Mouse (Mus musculus): ENCODE measurements around the gene Emc1. TPM values are rescaled to one million over a fixed set of nuclear protein-coding genes. Genes with fewer than 3 reads are reported as not detected.
"Not testable (repeated sequence)": the region's sequence is repeated elsewhere in the genome, so short reads cannot be mapped to it uniquely, and the experiment has no call there.

The Emc1 gene
- total RNA-seq, 2 experiments from 2014 or later: 8.0 to 42.7 TPM

DNA sequence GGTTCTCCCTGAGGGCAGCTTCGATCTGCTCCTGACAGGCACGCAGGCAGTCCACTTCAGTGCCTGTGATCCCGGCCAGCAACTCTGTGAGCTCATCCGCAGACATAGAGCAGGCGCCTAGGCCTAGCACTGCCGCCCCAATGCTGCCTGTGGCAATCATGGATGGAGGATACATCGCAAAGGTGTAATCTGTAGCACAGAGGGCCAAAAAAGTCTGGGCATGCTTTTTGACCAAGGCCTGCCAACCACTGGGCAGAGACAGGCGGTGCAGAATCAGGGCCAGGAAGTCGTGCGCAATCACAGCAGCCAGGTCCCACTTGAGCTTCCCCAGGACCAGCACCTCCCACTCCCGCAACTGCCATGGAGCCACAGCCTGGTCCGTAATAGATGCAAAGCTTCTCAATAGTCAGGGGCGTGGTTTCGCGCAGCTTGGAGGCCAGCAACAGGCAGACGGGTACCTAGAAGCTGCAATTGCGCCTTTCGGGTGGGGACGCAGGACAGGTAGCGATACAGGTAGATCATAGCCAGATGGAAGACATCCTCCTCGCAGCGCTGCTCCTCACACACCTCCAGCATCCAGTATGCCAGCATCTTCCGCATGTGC is 6.9 kb upstream of the Emc1 start:
- ATAC-seq (replicated peaks; ENCODE audit: low FRiP score, poor library complexity, severe bottlenecking): peak; percentile 58

DNA sequence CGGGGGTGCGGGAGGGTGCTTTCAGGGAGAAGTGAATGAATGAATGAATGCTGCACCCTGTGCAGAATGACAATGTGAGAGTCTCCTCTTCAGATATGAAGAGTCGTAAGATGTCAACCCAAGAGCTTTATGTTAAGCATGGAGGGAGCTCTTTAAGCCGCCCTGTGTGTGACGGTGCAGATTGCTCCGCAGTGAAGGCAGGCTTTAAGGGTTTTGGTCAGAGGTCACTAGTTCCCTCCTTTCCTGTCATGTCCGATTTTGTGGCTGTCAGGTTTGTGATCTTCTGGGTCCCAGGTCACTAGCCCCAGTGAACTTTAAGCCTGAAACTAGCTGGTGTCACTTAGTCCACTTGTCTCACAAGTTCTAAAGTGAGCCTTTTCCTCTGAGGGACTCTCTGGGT is 445 bp downstream of the Emc1 start:
- ATAC-seq (replicated peaks; ENCODE audit: low FRiP score, poor library complexity, severe bottlenecking): peak; percentile 55

DNA sequence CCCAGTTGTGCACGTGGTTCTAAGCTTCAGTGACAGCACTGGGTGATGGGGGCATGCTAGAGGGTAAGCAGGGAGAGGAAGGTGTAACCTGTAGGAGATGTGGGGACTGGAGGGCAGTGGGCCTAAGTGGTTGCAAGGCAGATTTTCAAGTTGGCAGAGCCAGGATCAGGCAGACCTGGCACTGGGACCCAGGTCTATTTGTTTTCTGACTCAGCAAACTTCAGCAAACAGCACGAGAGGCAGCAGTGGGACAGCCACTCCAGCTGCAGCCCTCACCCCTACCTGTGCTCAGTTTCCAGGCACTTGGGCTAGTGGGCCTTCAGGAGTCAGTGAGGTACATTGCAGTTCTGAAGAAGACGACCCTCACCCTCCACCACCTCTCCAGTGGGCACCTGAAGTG is 4.8 kb downstream of the Emc1 start:
- ATAC-seq (replicated peaks; ENCODE audit: low FRiP score, poor library complexity, severe bottlenecking): no peak

DNA sequence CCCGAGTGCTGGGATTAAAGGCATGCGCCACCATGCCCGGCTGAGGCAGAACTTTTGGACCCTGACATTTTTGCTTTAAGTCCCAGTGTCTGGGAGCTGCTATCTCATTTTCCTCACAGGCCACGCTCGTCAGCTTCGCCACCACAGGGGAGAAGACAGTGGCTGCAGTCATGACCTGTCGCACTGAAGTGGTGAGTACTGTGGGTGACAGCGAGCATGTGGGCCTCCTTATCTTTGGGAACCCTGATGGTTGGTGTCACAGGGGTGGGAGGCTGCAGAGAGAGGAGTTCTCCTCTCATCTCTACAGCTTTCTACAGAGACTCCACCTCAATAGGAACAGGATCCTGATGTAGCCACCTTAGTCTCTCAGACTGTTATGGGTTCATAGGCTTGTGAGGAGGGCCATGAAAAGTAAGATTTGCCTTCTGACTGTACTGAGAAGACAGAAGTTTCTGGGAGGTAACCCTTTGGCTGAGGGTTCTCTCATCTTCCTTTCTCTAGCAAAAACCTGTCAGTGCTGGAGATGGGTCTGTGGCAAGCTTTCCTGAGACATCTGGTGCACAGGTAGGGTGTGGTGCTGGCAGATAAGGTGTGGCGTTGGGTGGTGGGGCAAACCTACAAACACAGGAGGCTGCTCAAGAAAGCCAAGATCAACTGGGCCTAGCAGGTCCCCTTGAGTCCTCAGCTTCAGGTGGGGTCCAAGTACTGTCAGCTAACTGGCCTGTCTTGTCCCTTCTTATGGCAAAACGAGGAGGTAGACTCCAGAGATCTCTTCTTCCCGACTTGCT is 8.6 kb downstream of the Emc1 start:
- ATAC-seq (replicated peaks; ENCODE audit: low FRiP score, poor library complexity, severe bottlenecking): peak; percentile 60; the same call in 1 of the 2 replicates

DNA sequence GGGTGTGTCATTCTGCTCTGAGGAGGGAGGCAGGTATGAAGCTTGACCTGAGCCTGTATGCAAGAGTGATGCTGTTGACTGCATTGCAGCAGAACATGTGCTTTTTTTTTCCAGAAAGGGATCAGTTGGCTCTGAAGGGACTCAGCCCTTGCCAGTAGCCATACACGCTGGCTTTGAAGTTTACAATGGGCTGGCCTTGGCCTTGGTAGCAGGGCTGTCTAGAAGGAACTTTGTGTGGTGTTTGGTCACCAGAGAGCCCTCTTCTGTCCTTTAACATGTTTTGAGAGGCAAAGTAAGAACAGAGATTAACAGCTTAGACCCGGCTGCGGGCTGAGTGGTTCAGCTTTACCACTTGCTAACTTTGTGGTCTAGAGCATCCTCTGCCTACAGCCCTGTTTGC is 14.9 kb downstream of the Emc1 start:
- ATAC-seq (replicated peaks; ENCODE audit: low FRiP score, poor library complexity, severe bottlenecking): no peak

DNA sequence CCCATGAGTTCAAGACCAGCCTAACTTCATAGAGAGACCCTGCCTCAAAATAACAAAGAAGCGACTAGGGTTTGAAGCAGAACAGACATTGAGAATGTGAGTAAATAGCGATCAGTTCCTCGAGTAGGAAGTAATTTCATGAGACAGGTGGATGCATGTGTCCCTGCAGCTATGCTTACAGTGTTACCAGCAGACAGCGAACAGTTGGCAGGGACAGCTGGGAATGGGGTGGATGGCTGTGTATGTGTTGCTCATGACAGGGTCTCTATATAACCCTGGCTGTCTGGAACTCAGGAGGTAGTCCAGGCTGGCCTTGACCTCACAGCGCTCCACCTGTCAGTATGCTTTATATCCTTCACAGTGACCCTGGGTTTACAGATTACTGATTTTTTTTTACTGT is 15.7 kb downstream of the Emc1 start:
- ATAC-seq (replicated peaks; ENCODE audit: low FRiP score, poor library complexity, severe bottlenecking): no peak

DNA sequence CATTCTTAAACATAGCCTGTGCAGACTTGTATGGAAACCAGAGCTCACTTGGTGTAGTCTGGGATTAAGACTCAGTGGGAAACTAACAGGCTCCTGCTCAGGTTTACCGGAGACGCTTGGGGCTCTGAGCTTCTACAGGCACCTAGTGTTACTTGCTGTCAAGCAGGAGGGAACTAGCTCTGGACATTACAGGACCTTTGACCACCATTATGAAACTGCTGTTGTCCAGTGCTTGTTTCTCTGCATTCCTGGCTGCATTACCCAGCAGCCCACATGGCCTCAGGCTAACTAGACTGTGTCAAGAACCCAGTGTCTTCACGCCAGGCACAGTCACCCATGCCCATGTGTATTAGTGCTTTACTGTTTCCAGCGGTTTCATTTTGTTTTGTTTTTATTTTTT is 20.7 kb downstream of the Emc1 start:
- ATAC-seq (replicated peaks; ENCODE audit: low FRiP score, poor library complexity, severe bottlenecking): no peak

DNA sequence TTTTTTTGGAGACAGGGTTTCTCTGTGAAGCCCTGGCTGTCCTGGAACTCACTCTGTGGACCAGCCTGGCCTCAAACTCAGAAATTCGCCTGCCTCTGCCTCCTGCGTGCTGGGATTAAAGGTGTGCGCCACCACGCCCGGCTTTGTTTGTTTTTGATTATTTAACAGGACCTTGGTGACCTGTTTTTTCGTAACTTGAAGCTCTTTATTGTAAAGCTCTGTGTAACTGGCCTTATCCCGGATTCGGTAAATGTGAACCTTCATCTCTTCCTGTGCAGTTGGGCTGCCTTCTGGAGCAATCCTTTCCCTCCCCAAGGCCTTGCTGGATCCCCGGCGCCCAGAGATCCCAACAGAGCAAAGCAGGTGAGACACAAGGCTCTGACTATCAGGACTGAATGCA is 21.1 kb downstream of the Emc1 start:
- ATAC-seq (replicated peaks; ENCODE audit: low FRiP score, poor library complexity, severe bottlenecking): no peak

DNA sequence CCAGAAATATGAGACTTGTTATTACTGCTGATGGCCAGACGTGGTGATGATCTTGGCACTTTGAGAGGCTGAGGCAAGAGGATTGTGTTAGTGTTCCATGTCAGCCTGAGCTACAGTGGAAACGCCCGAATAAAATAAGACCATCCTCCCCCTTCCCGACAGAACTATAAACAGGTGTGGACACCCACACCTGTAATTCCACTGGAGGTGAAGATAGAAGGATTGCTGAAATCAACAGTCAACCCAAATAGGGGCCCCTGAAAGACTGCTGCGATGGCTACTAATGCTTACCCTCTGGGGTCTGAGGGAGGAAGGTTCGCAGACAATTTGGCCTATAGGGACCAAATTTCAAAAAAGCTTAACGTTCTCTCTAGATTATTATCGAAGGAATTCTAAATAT is 27.3 kb downstream of the Emc1 start:
- ATAC-seq (replicated peaks; ENCODE audit: low FRiP score, poor library complexity, severe bottlenecking): no peak

DNA sequence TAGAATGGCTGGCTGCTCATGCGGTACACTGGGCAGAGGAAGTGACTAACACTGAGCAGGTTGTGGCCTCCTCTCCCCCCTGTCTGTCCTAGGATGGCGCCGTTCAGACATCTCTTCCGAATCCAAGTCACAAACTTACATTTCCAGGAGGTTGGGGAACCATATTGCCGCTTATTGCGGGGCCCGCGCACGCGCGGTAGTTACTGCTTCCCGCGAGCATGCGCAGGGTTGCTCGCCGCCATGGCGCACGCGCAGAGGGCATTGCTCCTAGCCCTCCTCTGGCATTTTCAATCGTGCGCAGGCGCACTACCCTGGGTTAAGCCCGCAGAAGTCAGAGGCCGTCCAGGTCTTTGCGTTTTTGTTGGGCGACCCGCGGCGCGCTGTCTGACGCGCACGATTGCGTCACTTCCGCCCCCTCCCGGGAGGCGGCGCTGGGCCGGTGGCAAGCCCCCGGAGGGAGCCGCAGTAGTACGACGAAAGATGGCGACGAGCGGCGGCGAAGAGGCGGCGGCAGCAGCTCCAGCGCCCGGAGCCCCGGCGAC is 27.9 kb downstream of the Emc1 start:
- peak; percentile 92 for ATAC-seq (replicated peaks; ENCODE audit: low FRiP score, poor library complexity, severe bottlenecking)

DNA sequence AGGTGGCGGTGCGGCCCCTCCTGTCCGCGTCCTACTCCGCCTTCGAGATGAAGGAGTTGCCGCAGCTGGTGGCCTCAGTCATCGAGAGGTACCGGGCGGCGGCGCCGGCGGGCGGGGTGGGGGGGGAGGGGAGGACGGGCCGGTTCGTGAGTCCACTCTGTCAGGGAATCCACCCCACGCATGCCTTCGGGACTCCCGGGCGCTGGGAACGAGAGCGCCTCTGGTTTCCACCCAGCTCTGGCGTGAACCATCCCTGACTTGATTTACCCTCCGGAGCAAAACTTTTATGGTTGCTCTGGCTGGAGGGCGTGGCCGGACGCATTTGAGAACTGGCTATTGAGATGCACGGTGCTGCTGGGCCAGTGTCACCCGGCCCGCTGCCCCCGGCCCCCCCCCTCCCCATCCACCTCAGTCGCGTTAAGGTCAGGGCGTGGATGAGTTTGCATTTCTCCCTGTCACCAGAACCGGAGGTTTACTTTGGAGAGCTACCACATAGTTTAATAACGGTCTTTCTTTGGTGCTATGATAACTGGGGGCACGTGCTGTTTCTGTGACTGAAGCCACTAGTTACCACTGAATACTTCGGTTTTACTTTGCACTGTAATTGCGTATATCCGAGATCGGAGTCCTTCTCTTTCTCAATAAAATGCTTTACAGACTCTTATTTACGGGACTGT is 28.5 kb downstream of the Emc1 start:
- peak; percentile 46 for ATAC-seq (replicated peaks; ENCODE audit: low FRiP score, poor library complexity, severe bottlenecking)

DNA sequence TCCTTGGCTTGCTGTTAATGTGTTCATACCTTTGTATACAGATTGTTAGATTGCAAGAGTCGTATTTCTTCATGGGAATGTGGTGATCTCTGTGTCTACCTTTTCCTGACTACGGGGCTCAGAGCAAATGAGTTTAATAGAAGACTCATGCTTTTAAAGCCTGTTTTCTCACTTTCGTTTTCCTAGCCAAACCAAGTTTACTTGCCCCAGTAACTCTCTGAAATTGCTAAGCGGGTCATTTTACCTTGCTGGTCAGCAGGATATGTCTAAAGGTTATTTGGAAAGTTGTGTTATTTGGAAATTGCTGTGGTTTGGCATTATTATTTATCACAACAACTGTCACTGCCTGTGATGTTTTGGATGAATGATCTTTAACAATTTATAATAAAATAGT is 29.1 kb downstream of the Emc1 start:
- ATAC-seq (replicated peaks; ENCODE audit: low FRiP score, poor library complexity, severe bottlenecking): no peak

DNA sequence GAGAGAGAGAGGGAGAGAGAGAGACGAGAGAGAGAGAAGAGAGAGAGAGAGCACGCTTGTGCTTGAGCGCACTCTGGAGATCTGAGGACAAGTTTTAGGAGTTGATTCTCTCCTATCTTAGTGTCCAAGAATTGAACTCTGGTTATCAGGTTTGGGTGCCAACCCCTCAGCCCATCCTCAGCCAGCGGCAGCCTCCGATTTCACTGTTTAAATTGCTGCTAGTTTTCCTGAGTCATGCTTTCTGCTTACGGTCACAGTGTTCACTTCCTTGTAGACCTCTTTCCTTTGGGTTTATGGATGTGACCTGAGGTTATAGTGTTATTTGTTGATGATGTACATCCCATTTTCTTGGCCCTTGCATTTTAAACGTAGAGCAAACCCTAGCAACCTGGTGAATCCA is 29.8 kb downstream of the Emc1 start:
- no peak; the same call in 1 of the 2 replicates for ATAC-seq (replicated peaks; ENCODE audit: low FRiP score, poor library complexity, severe bottlenecking)

DNA sequence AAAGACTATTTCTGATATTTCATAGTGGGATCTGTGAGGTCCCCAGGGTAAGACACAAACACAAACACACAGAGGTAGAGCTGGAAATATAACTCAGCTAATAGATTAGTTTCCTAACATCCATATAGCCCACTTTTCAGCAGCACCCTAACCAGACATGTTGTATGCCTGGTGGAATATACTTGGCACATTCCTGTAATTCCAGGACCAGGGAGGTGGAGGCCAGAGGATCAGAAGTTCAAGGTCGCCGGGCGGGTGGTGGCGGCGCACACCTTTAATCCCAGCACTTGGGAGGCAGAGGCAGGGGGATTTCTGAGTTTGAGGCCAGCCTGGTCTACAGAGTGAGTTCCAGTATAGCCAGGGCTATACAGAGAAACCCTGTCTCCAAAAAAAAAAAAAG is 33.5 kb downstream of the Emc1 start:
- not testable (repeated sequence) for ATAC-seq (replicated peaks; ENCODE audit: low FRiP score, poor library complexity, severe bottlenecking)

DNA sequence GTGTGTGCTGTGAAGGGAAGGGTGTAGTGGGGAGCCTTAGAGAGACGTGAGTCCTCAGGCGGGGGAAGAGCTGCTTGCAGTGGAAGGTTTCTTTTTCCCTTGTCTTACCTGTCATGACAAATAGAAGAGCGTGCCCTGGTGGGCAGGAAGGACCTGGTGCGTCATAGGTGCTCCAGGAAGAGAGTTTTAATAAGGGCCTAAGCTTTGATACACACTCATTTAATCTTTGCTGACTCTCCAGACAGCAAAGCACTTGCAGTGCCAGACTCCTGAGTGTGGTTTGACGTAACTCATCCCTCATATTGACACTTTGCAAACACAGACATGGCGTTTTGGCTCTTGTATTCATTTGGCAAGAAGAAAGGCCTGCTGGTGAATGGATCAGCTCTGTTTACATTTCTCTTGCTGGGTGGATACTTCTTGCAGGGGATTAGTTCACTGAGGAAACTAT is 34.5 kb downstream of the Emc1 start:
- no peak for ATAC-seq (replicated peaks; ENCODE audit: low FRiP score, poor library complexity, severe bottlenecking)

DNA sequence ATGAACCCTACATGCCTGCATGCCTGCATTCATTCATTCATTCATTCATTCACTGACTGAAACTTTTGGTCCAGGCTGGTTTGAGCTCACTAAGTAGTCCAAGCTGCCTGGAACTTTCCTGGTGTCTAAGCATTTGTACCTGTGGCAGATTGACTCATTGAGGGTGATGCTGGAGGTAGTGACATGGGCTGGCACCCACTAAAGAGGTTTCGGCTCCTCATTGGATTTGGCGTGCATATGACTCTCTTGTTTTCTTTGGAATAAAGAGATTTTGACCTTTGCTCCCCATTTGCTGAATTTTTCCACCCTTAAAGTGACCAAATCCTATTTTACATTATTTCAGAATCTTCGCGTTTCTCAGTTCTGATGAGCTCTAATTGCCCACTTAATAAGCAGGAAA is 37.2 kb downstream of the Emc1 start:
- ATAC-seq (replicated peaks; ENCODE audit: low FRiP score, poor library complexity, severe bottlenecking): no peak

DNA sequence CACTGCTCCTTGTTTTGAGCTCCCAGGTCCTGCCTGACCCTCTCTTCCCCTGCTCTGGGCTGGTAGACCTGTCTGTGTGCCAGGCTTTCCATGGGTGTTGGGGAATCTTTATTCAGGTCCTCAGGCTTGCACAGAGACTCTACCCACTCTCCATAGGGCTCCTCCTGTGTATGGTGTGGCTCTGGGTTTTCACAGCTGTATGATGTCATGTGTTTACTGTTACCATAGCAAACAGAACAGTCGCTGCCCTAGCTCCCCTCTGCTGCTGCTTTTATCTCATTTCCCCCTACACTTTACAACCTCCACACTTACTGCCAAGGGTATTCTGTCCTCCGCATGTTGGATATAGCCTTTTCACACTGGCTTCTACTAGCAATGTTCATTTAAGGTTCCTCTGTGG is 43.0 kb downstream of the Emc1 start:
- no peak for ATAC-seq (replicated peaks; ENCODE audit: low FRiP score, poor library complexity, severe bottlenecking)

DNA sequence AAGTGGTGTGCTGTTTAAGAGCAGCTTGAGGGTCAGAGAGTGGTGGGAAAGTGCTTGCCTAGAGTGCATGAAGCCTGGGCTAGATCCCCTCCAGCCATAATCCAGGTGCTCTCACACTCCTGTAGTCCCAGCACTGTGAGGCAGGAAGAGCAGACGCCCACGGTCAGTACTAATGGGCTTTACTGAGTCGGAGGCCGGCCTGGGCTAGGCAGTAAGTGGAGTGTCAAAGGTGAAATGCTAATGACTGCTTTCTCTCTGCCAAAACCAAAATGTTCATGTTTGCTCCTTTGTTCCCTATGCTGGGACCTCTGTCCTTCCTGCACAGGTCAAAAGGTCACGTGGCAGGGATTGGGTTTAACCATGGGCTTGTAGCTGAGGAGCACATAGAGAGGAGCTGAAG is 48.1 kb downstream of the Emc1 start:
- no peak for ATAC-seq (replicated peaks; ENCODE audit: low FRiP score, poor library complexity, severe bottlenecking)

DNA sequence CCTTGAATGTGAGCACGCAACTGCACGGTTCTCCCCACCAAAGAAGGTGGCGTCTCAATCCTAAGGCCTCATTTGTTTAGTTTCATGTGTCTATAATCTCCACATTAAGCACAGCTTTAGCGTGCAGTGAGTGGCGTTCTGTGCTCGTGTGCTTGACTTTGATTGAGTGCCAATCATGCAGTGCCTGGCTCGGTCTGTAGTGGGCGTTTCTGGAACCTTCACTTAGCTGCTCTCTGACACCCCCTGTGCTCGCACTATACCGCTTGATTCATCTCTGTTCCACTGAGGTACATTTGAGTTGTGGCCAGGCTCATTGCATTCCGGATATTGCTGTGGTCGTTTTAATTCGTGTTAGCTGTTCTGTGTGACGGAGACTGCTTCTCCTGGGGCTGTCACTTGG is 50.8 kb downstream of the Emc1 start:
- ATAC-seq (replicated peaks; ENCODE audit: low FRiP score, poor library complexity, severe bottlenecking): no peak

DNA sequence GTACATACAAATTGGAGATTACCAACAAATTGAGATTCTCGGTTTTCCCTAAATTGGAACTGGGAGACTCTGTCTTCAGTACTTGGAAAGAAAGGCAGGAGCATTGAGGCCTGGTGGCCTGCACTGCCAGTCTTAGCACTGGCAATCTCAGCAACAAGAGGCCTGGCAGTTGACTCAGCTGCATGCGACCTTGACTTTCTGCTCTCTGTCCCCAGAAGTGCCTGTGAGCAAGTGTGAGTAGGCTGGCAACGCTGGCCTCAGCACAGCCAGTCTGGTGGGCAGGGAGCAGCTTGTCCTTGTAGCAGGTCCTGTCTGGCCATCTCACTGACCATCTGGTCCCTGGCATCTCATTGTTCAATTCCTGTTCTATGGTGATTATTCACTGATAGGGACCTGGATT is 59.0 kb downstream of the Emc1 start:
- no peak for ATAC-seq (replicated peaks; ENCODE audit: low FRiP score, poor library complexity, severe bottlenecking)

DNA sequence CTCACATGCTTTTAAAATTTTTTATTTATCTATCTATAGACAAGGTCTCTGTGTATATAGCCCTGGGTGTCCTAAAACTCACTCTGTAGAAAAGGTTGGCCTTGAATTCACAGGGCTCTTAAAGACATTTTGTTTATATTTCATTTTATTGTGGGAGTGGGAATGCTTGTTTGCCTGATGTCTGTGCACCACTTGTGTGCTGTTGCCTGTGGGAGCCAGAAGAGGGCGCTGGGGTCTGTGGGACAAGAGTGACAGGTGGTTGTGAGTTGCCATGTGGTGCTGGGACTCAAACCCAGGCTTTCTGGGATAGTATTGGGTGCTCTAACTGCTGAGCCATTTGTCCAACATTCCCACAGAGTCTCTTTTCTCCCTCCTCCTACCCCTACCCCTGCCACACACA is 65.5 kb downstream of the Emc1 start:
- no peak for ATAC-seq (replicated peaks; ENCODE audit: low FRiP score, poor library complexity, severe bottlenecking)

Measured in erythroid progenitor cell, adult 5-6 weeks (primary cell).